9 mouse cellular contexts compared by ENCODE assay signal in the genomic region with DNA sequence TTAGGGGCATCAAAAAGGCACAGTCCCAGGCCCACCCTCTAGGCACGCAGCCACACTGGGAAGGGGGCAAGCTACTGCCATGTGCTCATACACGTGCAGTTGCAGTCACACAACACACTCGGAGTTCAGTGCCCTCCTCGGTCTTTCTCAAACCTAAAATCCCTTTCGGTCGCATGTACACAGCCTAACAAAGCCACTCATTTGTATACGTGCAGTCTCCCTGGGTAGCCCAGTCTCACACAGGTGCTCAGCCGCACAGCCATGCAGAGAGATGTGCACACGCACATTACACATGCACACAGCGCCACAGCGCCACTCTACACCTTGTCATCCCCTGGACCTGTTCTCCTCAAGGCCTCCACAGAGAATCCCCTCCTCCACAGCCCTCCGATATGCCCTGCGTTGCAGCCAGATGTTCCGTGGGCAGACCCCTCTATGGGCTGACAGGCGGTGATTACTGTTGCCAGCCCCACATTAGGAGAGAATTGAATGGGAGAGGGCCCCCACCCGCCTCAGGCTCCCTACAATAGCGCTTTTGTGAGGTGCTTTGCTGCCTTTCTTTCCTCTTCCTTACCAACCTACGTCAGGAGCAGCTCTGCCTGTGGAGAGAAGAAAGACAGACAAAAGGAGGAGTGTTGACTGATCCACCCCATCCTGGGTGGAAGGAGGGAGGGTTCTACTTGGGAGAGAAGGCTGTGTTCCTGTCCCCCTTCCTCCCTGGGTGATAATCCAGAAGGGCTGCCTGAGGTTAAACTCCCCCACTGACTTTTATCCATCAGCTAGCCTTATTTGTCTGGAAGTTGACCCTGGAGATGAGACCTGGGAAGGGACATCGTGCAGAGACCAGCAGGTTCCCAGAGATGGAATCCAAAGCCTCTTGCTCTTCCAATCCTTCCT. TPM values are rescaled to one million over a fixed set of nuclear protein-coding genes. Genes with fewer than 3 reads are reported as not detected.
DNase-seq lines count a peak whose midpoint lies in the region; ATAC-seq and TF ChIP-seq lines count a peak whose summit lies in the region.
"Had no signal": no experiment of that assay in that cellular context is flagged by ENCODE, and none has a peak within 500 bp of the region (broad histone marks: within the 10 kb centered on the region; RNA-seq: fewer than 3 reads in every experiment).

No protein-coding gene starts in this region.

- intact Hi-C loops in left cerebral cortex, postnatal 4 days (cut with DNase I): loop anchor here (10.0 kb wide), 1 partner anchor 549 kb away; no protein-coding TSS in a partner anchor

- H3K9me3 ChIP-seq in embryonic facial prominence, embryonic 15.5 days (replicated peaks): no peaks in the 10 kb centered on the region
- no peaks in the 10 kb centered on the region for H3K9me3 ChIP-seq in intestine, postnatal 0 days (ENCODE audit: control insufficient read depth)
- H3K9me3 ChIP-seq: liver, embryonic 15.5 days had no signal

- 0 out of 2 replicates have a peak, but pooled peaks cover 2% of the 10 kb centered on the region for H3K36me3 ChIP-seq in embryonic facial prominence, embryonic 15.5 days
- peaks cover 6% of the 10 kb centered on the region; the same call in 1 of the 2 replicates for H3K36me3 ChIP-seq in intestine, postnatal 0 days (ENCODE audit: control insufficient read depth, insufficient read depth)

- H3K4me2 ChIP-seq in embryonic facial prominence, embryonic 15.5 days (replicated peaks): peak overlapping the region; percentile 55
- peak overlapping the region; percentile 35; the same call in 1 of the 2 replicates for H3K4me2 ChIP-seq in intestine, postnatal 0 days (replicated peaks; ENCODE audit: low read depth)
- H3K4me2 ChIP-seq: liver, embryonic 15.5 days had no signal

- peak overlapping the region; percentile 96 for H3K27ac ChIP-seq in embryonic facial prominence, embryonic 15.5 days (replicated peaks)
- no peak overlapping the region for H3K27ac ChIP-seq in intestine, postnatal 0 days (ENCODE audit: low read depth, low read length)
- H3K27ac ChIP-seq: liver, embryonic 15.5 days had no signal

- H3K27me3 ChIP-seq in embryonic facial prominence, embryonic 15.5 days: no peaks in the 10 kb centered on the region
- H3K27me3 ChIP-seq in intestine, postnatal 0 days (replicated peaks; ENCODE audit: control insufficient read depth, insufficient read depth, low read length): no peaks in the 10 kb centered on the region
- H3K27me3 ChIP-seq: liver, embryonic 15.5 days had no signal

- 17% methylated on average over 18 of the region's 19 CpGs for WGBS in embryonic facial prominence, embryonic 15.5 days
- 53% methylated on average over 19 of the region's 19 CpGs for WGBS in intestine, postnatal 0 days

- H3K9ac ChIP-seq in embryonic facial prominence, embryonic 15.5 days: 0 out of 2 replicates have a peak overlapping the region, but pooled peaks have one; percentile 9
- no peak overlapping the region for H3K9ac ChIP-seq in intestine, postnatal 0 days (ENCODE audit: low read depth, low read length)
- H3K9ac ChIP-seq: liver, embryonic 15.5 days had no signal

- peak overlapping the region; percentile 48 for H3K4me3 ChIP-seq in embryonic facial prominence, embryonic 15.5 days (replicated peaks)
- H3K4me3 ChIP-seq in intestine, postnatal 0 days (ENCODE audit: low read depth, low read length): no peak overlapping the region; the same call in 1 of the 2 replicates
- H3K4me3 ChIP-seq: liver, embryonic 15.5 days had no signal

- peak; percentile 66 for DNase-seq in left cerebral cortex, adult 11 months (ENCODE audit: low spot score)
- DNase-seq in left cerebral cortex, postnatal 4 days: no peak
- peak; percentile 61 for DNase-seq in mesoderm, embryonic 11.5 days (ENCODE audit: low read depth, low spot score)
- DNase-seq in telencephalon, adult 2 months (ENCODE audit: low read depth, low spot score): peak; percentile 66
- no peak for DNase-seq in B cell, adult 2 months
- DNase-seq in MN1 (ENCODE audit: low spot score): no peak

- ATAC-seq in embryonic facial prominence, embryonic 15.5 days (ENCODE audit: insufficient number of reproducible peaks, low FRiP score, low TSS enrichment, low read depth): 0 out of 2 replicates have a peak, but pooled peaks have one; percentile 3
- ATAC-seq in intestine, postnatal 0 days: no peak

- no peak for TF ChIP-seq CTCF in intestine, postnatal 0 days (IDR thresholded peaks at IDR 0.05; ENCODE audit: low read depth)

- H3K4me1 ChIP-seq in embryonic facial prominence, embryonic 15.5 days: peaks cover 66% of the 10 kb centered on the region
- no peaks in the 10 kb centered on the region for H3K4me1 ChIP-seq in intestine, postnatal 0 days (replicated peaks; ENCODE audit: control insufficient read depth, insufficient read depth, low read length)

RNA-seq across cellular contexts. Expression of gene Olfml3, which starts 3.8 kb away (rescaled TPM):
- 1 to 10 TPM; 4.7 to 5.0 TPM for total RNA-seq in left cerebral cortex, postnatal 4 days (2021)
- polyA plus RNA-seq in embryonic facial prominence, embryonic 15.5 days (2015; fragmentation: Nextera tagmentation; extraction: Ambion mirVana): 70.8 and 79.0 TPM in 2 replicates
- 11.5 and 13.1 TPM in 2 replicates for polyA plus RNA-seq in intestine, postnatal 0 days (2015; fragmentation: Nextera tagmentation; extraction: Ambion mirVana)

RNA-seq across cellular contexts. Expression of gene Gm10964, which starts 5.1 kb away (rescaled TPM):
- total RNA-seq in left cerebral cortex, postnatal 4 days (2021): not detected
- polyA plus RNA-seq in embryonic facial prominence, embryonic 15.5 days (2015; fragmentation: Nextera tagmentation; extraction: Ambion mirVana): not detected in 2 replicates
- polyA plus RNA-seq in intestine, postnatal 0 days (2015; fragmentation: Nextera tagmentation; extraction: Ambion mirVana): not detected in 2 replicates
- polyA plus RNA-seq: liver, embryonic 15.5 days had no signal

RNA-seq across cellular contexts. Expression of gene Hipk1, which starts 57.3 kb away (rescaled TPM):
- 10 to 100 TPM; 66.7 to 69.9 TPM for total RNA-seq in left cerebral cortex, postnatal 4 days (2021)
- 12.4 TPM in 2 replicates for polyA plus RNA-seq in embryonic facial prominence, embryonic 15.5 days (2015; fragmentation: Nextera tagmentation; extraction: Ambion mirVana)
- 6.6 and 7.1 TPM in 2 replicates for polyA plus RNA-seq in intestine, postnatal 0 days (2015; fragmentation: Nextera tagmentation; extraction: Ambion mirVana)

Comparison
In these comparisons a context has a peak if more than half of its experiments do, and no peak if none do; other contexts are left out.
1. DNase-seq: peak in left cerebral cortex, adult 11 months (single experiment), mesoderm, embryonic 11.5 days (single experiment) and telencephalon, adult 2 months (single experiment); none in left cerebral cortex, postnatal 4 days (single experiment), B cell, adult 2 months (0 of 2) and MN1 (single experiment).